Comparison of ENCODE assay signal across 7 mouse cellular contexts in genomic region chr15:36705391-36705790, GRCm38 (mm10).
"Had no signal": no experiment of that assay in that cellular context is flagged by ENCODE, and none has a peak within 500 bp of the region (broad histone marks: within the 10 kb centered on the region; RNA-seq: fewer than 3 reads in every experiment).

No protein-coding gene starts in this region.

- H3K27me3 ChIP-seq: limb, embryonic 15.5 days; megakaryocyte, embryonic 14.5 days; midbrain, embryonic 15.5 days; neural tube, embryonic 12.5 days; stomach, embryonic 15.5 days had no signal

- H3K27ac ChIP-seq: kidney, postnatal 0 days; limb, embryonic 15.5 days; midbrain, embryonic 15.5 days; neural tube, embryonic 12.5 days; stomach, embryonic 15.5 days had no signal

- H3K4me1 ChIP-seq: midbrain, embryonic 15.5 days; neural tube, embryonic 12.5 days; stomach, embryonic 15.5 days had no signal

- H3K36me3 ChIP-seq: limb, embryonic 15.5 days; midbrain, embryonic 15.5 days; neural tube, embryonic 12.5 days; stomach, embryonic 15.5 days had no signal

- H3K9ac ChIP-seq: limb, embryonic 15.5 days; midbrain, embryonic 15.5 days; neural tube, embryonic 12.5 days; stomach, embryonic 15.5 days had no signal

- H3K4me3 ChIP-seq: limb, embryonic 15.5 days; midbrain, embryonic 15.5 days; neural tube, embryonic 12.5 days; stomach, embryonic 15.5 days had no signal

- H3K4me2 ChIP-seq: limb, embryonic 15.5 days; midbrain, embryonic 11.5 days; midbrain, embryonic 15.5 days; neural tube, embryonic 12.5 days; stomach, embryonic 15.5 days had no signal

- H3K9me3 ChIP-seq: limb, embryonic 15.5 days; megakaryocyte, embryonic 14.5 days; midbrain, embryonic 15.5 days; neural tube, embryonic 12.5 days; stomach, embryonic 15.5 days had no signal
